Mouse (Mus musculus): ENCODE results near the gene Ctr9. TPM values are rescaled to one million over a fixed set of nuclear protein-coding genes. Genes with fewer than 3 reads are reported as not detected.

Gene Ctr9
- polyA plus RNA-seq (2015; fragmentation: Nextera tagmentation; extraction: Ambion mirVana): 47.8 and 56.9 TPM in 2 replicates

DNA sequence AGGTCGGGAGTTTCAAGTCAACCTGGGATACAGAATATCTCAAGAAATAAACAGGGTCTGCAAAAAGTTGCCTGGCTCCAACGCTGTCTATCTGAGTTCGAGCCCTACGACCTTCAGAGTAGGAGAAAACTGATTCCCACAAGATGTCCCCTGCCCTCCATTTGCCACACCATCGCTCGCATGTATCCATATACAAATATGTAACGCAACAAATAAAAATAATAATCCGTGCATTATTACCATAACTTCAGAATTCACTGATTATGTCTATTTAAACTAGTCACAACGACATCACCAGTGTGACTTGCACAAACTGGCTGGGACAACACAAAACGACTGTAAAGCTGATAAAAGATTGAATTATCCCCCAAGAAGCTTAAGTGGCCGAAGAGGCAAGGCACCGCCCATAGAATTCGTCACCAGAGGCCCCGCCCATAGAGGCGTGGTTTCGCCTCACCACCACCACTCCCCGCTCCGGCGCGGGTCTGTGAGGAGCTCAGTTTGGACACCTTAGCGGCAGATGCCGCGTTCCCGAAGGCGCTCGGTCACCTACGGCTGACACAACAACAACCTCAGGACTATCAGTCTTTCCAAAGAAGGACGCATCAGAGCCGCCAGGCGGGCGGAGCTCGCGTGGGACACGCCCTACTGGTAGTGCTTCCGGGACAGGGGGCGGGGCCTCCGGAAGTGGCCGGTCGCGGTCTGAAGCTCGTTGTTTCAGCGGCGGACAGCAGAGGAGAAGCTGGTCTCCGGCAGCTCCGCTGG, at the start of gene Ctr9:
Gene Ctr9, plus strand, starts transcription at position 671 of the 765 bp plus-strand sequence.

GRCm38 (mm10) chr7:110982053-110982705, 46.6 kb upstream of the Ctr9 start, which contains the start of gene Mrvi1:
TSS of gene Mrvi1 (minus strand) at chr7:110982461.

GRCm38 (mm10) chr7:111082822-111083732, 54.3 kb downstream of the Ctr9 start, which contains the start of gene Eif4g2:
TSS of gene Eif4g2 (minus strand) at chr7:111083030.

Other genes with a start within 250 kb of the Ctr9 start
- gene Rnf141, start 184.5 kb upstream of the Ctr9 start, polyA plus RNA-seq (2015; fragmentation: Nextera tagmentation; extraction: Ambion mirVana): 20.5 and 21.1 TPM in 2 replicates
- gene Lyve1, start 165.7 kb upstream of the Ctr9 start, polyA plus RNA-seq (2015; fragmentation: Nextera tagmentation; extraction: Ambion mirVana): 18.8 and 24.8 TPM in 2 replicates
- 34.9 and 44.8 TPM in 2 replicates for gene Mrvi1, start 46.5 kb upstream of the Ctr9 start, polyA plus RNA-seq (2015; fragmentation: Nextera tagmentation; extraction: Ambion mirVana)
- 425 and 514 TPM in 2 replicates for gene Eif4g2, start 54.1 kb downstream of the Ctr9 start, polyA plus RNA-seq (2015; fragmentation: Nextera tagmentation; extraction: Ambion mirVana)

All from urinary bladder, postnatal 0 days (tissue).